Mouse (Mus musculus): Measurements from ENCODE around the gene Nrxn1. TPM values are rescaled to one million over a fixed set of nuclear protein-coding genes. Genes with fewer than 3 reads are reported as not detected.
A peak's percentile ranks its signal among the peaks of the same experiment; 100 is the strongest.

The Nrxn1 gene
- total RNA-seq, 4 experiments from 2014 or later, result 452 to 476 (median 472) TPM

DNA sequence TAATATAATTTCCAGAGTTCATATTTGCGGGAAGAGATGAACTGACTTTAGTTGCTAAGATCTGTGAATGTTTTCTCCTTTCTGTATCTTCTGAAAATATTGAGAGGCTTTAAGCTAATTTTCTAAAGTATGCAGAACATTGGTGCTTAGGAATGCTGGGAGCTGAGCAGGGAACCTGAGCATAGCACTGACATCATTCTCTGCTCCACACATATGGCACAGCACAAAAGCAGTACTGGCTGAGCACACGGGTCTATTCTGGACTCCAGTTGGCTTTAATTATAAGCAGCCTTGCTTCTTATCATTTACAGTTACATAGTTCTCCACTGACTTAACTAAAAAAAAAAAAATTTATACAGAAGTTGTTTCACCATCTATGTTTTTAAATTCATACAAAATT lies 641.5 kb downstream of the Nrxn1 start:
- no peak for DNase-seq (ENCODE audit: low spot score in 2 of 2)

DNA sequence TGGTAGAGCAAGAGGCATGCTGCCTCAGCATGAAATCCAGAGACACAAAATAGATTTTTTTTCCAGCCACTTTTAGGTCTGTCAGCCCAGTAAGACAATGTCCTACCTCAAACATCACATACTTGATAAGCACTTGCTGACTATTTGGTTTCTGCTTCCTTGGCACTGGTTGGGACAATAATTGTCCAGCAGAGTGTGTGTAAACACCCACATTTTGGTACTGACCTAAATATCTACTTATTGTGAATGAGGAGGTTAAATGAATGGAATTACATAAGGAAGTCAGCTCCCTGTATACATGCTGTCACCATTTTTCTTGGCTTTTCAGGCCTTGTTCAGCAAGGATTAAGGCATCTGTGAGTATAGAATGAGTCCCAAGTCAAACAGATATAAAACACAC lies 649.8 kb downstream of the Nrxn1 start:
- no peak for DNase-seq (ENCODE audit: low spot score in 2 of 2)

DNA sequence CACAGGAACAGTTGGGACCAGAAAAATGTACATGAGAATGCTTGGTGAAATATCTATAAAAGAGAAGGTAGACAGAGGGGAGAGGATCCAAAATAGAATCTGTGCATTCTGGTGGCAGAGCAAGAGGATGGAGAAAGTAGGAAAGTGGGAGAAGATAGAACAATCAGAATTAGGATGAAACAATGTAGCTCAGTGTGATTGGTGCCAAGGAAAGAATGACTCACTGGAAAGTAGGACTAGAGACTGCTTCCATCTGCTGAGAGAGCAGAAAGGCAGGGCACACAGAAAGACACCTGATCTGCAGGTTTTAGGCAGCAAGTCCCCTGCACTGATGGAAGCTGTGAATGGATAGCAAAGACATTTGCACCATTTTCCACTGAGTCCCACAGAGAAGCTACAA lies 657.0 kb downstream of the Nrxn1 start:
- DNase-seq (ENCODE audit: low spot score in 2 of 2), result no peak

DNA sequence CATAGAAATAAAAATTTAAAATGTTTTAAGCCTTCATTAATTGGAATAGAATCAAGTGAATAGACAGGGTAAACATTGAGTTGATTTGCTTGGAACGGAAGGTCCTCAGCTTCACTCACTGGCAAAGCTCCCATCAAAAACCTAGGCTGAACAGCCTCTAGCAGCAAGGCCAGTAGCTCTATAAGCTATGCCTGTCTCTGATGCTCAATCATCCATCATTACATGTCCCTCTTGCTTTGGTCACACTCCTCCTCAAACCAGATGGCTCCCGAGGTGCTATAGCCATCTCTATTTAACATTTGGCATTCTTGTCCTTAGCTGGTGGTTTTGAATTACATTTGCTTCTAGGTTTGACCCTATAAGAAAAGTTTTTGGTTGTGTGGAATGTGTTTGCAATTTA lies 657.5 kb downstream of the Nrxn1 start:
- no peak for DNase-seq (ENCODE audit: low spot score in 2 of 2)

DNA sequence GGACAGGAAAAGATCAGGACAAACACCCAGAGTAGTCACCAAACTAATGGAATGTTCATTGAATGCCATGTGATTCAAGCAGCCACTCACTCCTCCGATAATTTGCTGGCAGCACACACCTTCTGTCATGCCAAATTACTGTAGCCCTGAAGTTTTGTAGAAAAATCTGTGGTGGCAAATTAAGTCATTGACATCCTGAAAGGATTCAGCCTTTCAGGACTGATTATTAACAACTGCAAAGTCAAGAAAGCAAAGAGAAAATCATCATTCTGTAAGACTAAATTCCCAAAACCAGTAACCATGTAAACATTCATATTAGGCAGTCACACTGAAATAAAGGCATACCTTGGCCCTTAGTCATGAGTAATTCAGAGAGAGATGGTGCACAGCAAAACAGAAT lies 662.7 kb downstream of the Nrxn1 start:
- no peak for DNase-seq (ENCODE audit: low spot score in 2 of 2)

DNA sequence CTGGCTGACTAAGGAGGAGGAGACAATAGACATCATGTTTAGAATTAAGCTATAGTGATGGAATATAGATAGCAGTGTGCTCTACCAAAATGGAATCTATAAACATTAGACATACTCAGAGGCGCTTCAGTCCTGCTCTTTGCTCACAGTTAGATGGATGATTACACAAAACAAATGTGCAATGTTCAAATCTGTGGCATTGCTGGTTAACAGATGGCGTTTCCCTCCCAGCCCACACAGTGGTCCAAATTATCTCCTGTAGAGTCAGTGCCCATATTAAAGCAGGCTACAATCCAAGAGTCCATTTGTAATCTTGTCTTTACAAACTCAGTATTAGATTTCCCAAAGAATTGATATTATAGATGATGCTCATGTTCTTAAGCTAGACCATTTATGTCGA lies 666.9 kb downstream of the Nrxn1 start:
- peak in 1 of 2 experiments; percentile 46 for DNase-seq (ENCODE audit: low spot score in 2 of 2)

DNA sequence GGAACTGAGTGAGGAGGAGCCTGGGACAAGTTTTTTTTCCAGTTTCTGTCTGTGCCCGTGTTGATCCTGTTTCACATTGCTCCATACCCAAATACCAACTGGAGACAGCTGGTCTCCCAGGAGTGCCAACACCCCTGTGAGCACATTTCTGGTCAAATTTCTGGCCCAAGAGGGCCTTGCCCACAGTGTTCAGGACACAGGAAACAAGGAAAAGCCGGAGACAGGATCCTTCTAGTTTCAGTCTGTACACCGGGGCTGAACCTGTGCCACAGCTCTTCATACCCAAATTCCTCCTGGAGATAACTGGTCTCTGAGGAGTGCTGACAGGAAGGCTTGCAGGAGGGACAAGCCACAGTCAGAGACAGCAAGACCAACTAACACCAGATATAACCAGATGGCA lies 670.3 kb downstream of the Nrxn1 start:
- no peak for DNase-seq (ENCODE audit: low spot score in 2 of 2)

DNA sequence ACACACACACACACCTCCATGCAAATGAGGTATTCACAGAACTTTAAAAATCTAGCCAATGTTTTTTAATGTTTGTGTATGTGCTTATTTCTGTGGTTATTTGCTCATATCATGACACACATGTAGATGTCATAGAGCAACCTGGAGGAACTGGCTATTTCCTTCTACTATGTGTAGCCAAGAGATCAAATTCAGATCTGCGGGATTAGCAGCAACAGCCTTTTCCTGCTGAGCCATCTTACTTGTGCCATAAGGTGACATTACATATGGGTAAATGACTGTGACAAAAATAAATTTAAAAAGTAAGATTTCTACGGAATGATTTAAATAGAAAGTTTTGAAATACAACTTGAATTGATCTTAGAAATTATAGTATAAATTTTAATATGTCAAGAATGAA lies 672.1 kb downstream of the Nrxn1 start:
- no peak for DNase-seq (ENCODE audit: low spot score in 2 of 2)

DNA sequence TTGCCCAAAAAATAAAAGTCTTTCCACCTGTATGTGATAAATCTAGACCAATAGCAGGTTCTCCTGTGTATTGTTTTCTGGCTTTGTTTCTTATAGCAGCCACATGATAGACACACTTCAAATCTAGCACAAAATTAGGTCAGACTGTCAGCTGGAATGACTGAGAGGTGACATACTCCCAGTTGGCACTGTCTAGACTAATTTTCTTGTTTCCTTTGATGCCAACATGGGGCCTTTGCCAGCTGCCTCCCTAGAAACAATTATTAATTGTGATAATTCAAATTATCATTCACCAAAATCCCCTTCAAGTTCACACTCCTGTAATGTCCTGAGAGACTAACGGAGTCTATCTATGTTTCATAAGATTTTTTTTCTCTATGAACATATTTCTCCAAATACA lies 673.3 kb downstream of the Nrxn1 start:
- no peak for DNase-seq (ENCODE audit: low spot score in 2 of 2)

DNA sequence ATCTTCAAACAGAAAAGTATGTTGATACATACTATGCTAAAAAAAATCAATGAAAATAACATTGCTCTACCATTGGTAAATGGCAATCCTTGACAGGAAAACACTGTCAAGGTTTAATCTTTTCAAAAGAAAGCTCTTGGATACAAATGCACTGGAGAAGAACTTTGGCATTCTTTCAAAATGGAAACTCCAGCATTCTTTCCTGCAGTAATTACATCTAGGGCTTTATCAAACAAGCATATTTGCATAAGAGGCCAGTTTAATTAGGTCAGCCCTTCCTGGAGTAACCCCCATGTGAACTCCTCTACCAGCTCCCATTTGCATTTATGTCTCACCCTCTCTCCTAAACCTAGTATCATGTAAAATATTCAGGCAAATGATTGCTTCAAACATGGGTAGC lies 696.5 kb downstream of the Nrxn1 start:
- no peak for DNase-seq (ENCODE audit: low spot score in 2 of 2)

DNA sequence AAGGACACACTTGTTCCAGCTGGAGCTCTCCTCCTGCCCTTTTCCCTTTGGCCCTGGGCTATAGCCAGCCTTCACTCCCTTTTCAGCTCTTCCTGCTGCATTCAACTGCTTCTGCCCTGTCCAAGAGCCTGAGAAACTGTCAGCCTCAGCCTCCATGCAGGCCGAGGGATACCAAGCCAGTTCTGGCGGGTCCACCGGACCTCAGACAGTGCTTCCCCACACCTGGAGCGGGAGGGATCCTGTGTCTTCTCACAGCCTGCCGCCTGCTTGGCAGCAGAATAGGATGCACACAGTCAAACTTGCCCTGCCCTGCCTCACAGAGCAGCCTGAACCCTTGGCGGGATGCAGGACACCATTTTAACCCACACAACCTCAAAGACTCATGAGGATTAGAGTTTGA lies 698.3 kb downstream of the Nrxn1 start:
- no peak for DNase-seq (ENCODE audit: low spot score in 2 of 2)

DNA sequence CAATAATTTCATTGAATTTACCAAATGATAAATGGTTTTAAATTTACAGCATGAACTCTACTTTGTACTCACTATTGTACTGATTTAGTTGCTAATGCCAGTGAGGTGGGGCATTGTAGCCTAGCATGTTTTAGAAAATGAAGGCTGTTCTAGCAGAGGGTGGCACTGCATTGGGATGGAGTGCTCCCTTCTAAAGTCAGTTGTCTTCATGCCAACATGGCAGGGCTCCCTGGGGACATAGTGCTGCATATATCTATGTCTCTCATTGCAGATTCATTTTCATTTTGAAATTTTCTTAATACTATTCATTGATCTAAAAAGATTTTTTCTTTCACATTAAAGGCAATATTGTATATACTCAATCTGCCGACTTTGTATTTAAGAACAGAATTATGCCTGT lies 700.1 kb downstream of the Nrxn1 start:
- no peak for DNase-seq (ENCODE audit: low spot score in 2 of 2)

DNA sequence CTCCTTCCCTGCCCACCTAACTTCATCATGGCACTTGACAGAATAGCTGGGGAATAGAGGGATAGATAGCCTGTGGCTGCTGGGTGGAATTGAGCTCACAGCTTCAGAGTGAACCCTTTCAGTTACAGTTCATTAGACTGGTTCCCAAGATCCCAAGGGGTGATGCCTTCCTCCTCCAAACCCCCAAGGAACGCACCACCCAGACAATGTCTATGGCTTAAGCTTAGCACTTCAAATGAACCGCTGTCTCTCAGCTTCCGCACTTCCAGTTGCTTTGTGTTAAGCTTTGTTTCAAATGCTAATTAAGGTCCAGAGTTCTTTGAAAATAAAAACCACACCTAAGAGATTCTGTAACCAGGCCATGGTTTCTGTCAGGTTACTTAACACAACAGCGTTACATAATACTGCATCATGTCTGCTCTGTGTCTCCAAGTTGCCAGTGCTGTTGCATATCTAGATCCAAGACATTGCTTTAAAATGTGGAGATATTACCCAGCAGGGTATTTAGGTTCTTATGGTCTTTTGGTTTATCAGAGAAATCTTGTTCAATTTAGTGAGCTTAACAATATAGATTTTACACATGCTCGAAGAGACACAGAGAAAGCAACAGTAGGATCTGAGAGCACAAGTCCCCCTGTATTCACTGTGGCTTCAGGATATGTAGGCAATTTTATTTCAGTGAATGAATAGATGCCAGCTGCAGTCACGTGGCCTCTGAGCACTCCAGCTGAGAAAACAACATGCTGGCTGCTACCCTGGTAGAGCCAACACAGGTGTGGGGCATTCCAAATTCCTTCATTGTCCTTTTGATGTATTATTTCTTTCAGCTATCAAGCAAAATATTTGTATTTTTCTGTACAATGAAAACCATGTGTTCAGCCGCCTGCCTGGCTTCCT lies 702.3 kb downstream of the Nrxn1 start:
- DNase-seq (ENCODE audit: low spot score in 2 of 2), result no peak

DNA sequence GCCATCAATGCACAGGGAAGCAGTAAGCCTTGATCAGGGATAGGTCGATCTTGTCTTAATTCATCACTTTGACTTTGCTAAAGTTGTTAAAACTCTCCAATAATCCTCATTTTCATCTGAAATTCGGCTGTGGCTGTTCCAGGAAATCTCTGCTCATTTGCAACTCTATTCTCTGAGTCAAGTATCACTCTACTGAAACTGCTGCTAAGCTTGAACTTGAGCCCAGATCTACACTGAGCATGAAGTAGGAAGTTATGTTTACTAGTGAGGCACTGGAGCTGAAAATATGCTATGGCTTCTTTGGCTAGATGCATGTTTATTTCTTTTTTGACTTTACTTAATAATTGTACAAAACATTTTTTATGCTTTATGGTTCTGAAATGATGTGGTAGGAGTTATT lies 708.0 kb downstream of the Nrxn1 start:
- no peak for DNase-seq (ENCODE audit: low spot score in 2 of 2)

DNA sequence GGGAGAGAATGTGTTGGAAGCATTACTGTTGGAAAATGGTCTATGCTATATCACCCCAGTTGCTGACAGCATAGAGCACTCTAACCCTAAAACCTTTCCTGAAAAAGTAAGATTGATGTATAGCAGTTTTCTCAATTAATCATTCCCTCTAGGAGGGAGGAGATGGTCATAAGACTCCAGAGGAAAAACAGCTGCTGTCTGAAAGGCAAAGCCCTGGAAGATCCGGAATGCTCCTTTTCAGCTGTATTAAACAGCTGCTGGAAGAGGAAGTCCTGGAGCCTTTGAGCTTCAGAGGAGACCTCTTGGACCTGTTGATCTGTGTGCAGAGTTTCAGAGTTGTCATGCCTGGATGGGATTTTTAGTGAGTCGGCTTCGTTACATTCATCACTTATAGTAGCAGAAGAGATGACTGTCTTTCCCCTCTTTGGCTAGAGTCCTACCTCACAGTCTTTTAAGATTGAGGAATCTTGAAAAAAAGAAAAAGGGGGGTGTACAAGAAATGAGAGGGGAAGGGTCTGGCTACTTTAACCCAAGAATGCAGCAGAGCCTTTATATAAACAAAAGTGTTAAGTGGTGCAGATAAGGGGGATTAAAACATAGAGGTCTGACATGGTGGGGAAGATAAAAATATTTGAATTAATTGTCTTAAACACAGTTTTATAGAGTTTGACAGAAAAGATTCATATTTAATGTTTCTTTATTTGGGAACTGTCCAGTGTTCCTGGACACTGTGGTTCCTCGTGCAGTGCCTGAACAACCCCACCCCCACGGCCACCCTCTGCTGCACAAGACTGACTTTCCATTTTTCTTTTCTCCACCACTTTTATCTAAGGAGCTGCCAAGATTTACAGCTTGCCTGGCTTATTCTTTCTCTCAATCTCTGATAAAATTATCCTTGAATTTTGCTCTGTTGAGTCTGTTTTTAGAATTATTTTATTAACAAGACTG lies 710.1 kb downstream of the Nrxn1 start:
- DNase-seq (ENCODE audit: low spot score in 2 of 2), result no peak

DNA sequence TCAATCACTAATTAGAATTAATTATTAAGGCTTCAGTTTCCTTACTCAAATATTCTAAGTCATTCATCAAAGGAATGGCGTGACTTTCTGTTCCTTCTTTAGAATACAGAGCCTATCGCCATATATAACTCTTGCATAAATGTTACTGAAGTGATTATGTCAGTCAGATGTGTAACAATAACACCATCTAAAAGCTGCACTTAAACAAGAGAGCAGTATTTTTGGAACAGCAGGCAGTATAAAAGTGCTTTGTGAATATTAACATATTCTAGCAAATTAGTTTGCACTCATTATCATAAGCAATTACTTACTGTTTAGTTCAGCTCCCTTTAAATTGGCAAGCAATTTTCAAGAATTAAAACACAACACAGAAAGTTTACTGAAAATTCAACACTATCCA lies 716.3 kb downstream of the Nrxn1 start:
- DNase-seq (ENCODE audit: low spot score in 2 of 2), result no peak

DNA sequence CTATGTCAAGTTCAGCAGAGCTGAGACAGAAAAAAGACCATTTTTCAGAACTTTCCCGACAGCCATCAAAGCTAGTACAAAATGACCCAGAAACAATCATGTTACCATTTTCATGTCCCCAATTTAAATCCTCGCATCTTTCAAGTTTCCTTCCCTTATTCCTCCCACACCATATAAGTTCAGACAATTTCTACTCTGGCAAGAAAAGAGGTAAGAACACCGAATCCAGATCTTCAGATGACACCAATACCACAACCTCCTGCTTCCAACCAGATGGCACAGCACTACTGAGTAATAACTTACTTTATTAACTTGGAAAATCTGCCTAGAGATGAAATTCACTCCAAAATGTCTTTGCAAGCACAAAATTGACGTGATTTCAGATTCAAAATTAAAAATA lies 730.7 kb downstream of the Nrxn1 start:
- DNase-seq (ENCODE audit: low spot score in 2 of 2), result no peak

DNA sequence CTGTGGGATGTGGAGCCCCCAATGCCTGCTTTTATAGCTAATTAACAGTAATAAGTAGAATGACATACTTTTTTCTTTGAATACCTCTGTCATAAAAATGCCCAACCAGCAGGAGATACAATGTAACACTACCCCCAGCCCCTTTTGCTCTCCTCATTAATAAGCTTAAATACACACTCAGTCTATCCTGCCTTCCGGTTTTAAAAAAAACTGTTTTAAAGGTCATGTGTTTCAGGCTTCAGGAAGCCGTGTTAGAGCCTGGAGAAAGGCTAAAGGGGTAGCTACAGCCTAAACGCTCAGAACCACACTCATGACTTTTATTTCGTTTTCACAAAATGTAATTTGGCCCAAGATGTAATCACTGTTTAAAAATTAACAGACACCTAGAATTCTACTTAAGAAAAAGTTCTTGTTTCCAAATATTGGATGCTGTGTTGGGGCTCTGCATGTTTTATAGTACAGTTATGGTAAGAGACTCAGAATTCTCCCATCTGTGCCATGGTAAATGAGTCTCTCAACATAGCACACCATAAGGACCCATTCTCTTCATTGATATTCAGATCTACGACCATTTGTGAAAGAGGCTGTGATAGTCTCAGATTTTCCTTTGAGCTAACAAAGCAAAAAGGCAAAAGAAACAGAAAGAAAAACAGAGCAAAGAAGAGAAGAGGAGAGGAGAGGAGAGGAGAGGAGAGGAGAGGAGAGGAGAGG lies 743.3 kb downstream of the Nrxn1 start:
- DNase-seq (ENCODE audit: low spot score in 2 of 2), result no peak

DNA sequence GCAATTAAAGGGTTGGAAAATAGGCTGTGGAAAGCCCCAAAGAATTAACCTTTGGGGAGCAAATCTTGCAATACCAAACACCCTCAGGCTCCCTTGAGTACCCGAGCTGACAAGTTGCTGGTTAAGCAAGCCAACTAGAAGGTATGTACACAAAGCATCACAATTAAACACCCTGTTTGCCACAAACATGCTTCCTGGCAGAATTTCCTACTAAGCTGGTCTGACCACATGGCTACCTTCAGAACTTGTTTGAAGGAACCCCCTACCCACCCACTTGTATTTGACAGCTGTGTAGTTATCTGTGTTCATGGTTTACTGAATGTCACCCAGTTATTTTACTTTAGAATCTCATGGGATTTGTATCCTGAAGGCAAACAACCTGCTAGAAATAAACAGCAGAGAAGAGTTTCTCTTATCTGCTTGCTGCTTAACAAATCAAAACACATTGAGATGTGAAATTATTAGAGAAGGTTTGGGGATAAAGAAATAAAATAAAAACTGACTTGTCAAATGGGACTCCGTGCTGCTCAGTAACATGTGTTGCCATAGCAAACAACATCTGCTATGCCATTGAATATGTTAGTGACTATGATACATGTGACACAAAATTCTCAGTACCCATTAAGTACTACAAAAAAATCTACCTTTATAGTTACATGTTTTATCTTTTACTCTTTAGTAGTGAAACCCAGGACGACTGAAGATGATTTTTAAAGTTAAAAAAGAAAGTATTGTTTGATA lies 746.0 kb downstream of the Nrxn1 start:
- no peak for DNase-seq (ENCODE audit: low spot score in 2 of 2)

DNA sequence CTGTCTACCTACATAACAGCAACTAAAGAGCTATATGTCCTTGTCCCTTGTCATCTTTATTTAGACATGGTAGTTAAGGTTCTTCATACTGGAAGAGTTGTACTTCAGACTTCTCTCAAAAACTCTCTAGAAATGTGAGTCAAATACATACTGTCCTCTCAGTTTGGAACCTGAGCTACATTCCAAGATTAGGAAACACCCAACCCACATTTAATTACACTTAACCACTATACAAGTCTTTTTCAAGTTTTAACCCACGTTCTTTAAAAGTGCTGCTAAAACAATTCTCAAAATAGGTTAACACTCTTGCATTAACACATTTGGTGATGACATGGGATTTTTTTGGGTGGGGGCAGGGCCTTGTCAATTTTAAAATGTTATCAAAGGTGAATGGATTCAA lies 759.4 kb downstream of the Nrxn1 start:
- DNase-seq (ENCODE audit: low spot score in 2 of 2), result no peak

DNA sequence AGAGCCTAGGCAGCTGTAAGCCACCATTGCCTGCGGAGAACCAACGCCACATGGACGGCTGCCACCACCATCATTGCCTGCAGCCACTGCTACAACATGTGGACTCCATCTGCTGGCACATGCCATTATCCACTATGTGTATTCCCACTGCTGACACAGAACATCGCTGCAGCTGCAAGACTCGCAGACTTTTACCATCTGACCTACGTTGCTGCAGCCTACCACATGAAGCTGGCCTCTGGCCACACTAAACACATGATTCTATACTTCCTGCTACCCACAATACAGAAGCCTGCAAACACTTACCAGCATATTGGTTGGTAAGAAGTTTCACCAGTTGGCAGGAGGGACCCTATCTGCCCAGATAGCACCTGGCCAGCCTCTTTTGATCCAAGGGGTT lies 769.2 kb downstream of the Nrxn1 start:
- DNase-seq (ENCODE audit: low spot score in 2 of 2), result no peak

Data from layer of hippocampus, adult 8-10 months (tissue).